Mouse (Mus musculus) forebrain, embryonic 15.5 days (tissue): Measurements from ENCODE around the gene Wdr19. TPM values are rescaled to one million over a fixed set of nuclear protein-coding genes. Genes with fewer than 3 reads are reported as not detected.
"Not testable (repeated sequence)": the region's sequence is repeated elsewhere in the genome, so short reads cannot be mapped to it uniquely, and the experiment has no call there.

Source experiments
- ATAC-seq: fragments of 200-750 bp; cut with Nextera tagmentation; replicated peaks from 2 replicates; pipeline ENCODE4 v1.8.0; 2017; ENCODE audit warnings: mild to moderate bottlenecking, moderate TSS enrichment, moderate library complexity
- H3K27ac ChIP-seq: fragments of 300-500 bp; sonication (generic); replicated peaks from 2 replicates; pipeline ENCODE4 v1.5.1; 2015; ENCODE audit warnings: mild to moderate bottlenecking, inconsistent platforms
- H3K27me3 ChIP-seq: fragments of 300-500 bp; sonication (generic); 2 replicates; pipeline ENCODE4 v1.6.1; 2015; ENCODE audit warnings: inconsistent platforms
- H3K36me3 ChIP-seq: fragments of 300-500 bp; sonication (generic); 2 replicates; pipeline ENCODE4 v1.6.1; 2015; ENCODE audit warnings: mild to moderate bottlenecking, inconsistent platforms
- H3K4me1 ChIP-seq: fragments of 300-500 bp; sonication (generic); 2 replicates; pipeline ENCODE4 v1.6.1; 2015; ENCODE audit warnings: inconsistent platforms
- H3K4me2 ChIP-seq: fragments of 300-500 bp; sonication (generic); replicated peaks from 2 replicates; pipeline ENCODE4 v1.6.1; 2015; ENCODE audit warnings: mild to moderate bottlenecking, inconsistent platforms
- H3K4me3 ChIP-seq: fragments of 300-500 bp; sonication (generic); 2 replicates; pipeline ENCODE4 v1.5.1; 2015; ENCODE audit warnings: mild to moderate bottlenecking, inconsistent platforms
- H3K9ac ChIP-seq: fragments of 300-500 bp; sonication (generic); replicated peaks from 2 replicates; pipeline ENCODE4 v1.6.1; 2015; ENCODE audit warnings: mild to moderate bottlenecking, inconsistent platforms
- H3K9me3 ChIP-seq: fragments of 300-500 bp; sonication (generic); 2 replicates; pipeline ENCODE4 v1.6.1; 2016; ENCODE audit warnings: inconsistent platforms
- WGBS: fragments of 180-500 bp; shearing (Covaris S2); methylation state at CpG from one replicate; pipeline ENCODE4 v1.1.7; 2015; ENCODE audit warnings: mixed read lengths; 5-methylcytosine and 5-hydroxymethylcytosine counted together
- polyA plus RNA-seq: library from polyadenylated mRNA; unstranded; fragments of >200 nt; fragmentation: Nextera tagmentation; extraction: Ambion mirVana; gene quantifications from 2 replicates; pipeline ENCODE4 v1.2.1, GENCODE M21; 2015

Wdr19 gene
- polyA plus RNA-seq, 1 experiment from 2014 or later: 10.4 TPM

DNA sequence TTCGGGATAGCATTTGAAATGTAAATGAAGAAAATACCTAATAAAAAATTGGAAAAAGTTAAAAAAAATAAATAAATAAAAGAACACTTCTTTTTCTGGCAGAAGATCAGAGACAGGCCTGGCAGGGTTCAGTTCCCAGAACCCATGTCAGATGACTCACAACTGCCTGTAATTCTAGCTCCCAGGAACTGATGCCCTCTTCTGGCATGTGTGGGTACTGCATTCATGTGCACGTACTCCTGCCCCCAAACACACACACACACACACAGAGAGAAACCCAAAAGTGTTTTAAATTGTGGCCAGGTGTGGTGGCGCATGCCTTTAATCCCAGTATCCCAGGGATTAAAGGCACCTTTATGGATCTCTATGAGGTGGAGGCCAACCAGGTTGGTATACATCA, 84.7 kb downstream of the Wdr19 start:
- 0 out of 2 replicates have a peak, but pooled peaks cover 2% of the 10 kb centered on the region for H3K4me1 ChIP-seq
- no peak overlapping the region for H3K4me3 ChIP-seq
- no peak overlapping the region for H3K4me2 ChIP-seq
- H3K36me3 ChIP-seq: peaks cover 9% of the 10 kb centered on the region
- H3K9me3 ChIP-seq: no peaks in the 10 kb centered on the region
- WGBS: 97% methylated on average over 3 of the region's 3 CpGs
- H3K9ac ChIP-seq: no peak overlapping the region
- no peak overlapping the region for H3K27ac ChIP-seq
- H3K27me3 ChIP-seq: no peaks in the 10 kb centered on the region
- ATAC-seq: no peak

DNA sequence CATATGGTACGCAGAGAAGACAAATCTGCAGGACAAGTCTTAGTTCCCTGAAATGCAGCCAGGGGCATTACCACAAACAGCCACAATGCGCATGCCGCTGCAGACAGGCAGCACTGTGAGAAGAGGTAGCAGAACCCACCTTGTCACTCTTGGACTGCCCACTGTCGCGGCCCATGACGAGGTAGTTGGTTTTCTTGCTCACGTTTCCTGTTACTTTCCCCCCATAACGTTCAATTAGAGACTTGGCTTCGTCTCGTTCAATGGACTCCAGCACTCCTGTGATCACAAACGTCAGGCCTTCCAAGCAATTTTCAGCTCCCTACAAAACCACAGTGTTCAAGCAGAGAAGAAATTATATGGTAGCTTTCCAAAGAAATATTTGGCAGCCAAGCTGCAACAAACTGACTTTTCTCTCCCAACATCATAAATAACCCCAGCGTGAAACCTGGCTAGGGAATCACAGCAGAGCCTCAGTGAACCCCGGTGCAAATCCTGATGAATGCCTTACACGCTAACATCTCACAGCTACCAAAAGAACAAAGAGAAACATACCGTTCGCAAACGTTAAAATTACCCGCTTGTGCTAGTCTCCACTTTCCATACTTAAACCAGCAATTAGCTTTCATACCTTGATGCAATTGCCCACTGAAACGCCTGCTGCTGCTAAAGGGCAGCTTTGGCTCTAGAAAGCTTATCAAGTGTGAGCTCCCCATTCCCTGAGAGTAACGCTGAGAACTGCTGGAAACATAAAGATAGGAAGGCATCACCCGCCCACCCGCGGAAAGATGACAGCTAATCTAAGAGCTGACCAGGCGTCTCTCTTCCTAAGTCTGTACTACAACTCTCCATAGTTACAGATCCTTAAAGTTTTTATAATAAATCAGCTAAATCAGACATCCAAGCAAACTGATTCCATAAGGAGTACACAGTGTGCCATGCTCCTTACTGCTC, 88.5 kb downstream of the Wdr19 start:
- H3K27me3 ChIP-seq: no peaks in the 10 kb centered on the region
- peak overlapping the region; percentile 20; the same call in 1 of the 2 replicates for H3K27ac ChIP-seq
- no peak for ATAC-seq
- H3K9me3 ChIP-seq: no peaks in the 10 kb centered on the region
- H3K36me3 ChIP-seq: peaks cover 25% of the 10 kb centered on the region
- 84% methylated on average over 24 of the region's 24 CpGs for WGBS
- H3K9ac ChIP-seq: no peak overlapping the region
- 0 out of 2 replicates have a peak, but pooled peaks cover 2% of the 10 kb centered on the region for H3K4me1 ChIP-seq
- no peak overlapping the region for H3K4me3 ChIP-seq
- H3K4me2 ChIP-seq: no peak overlapping the region

GRCm38 (mm10) chr5:65289009-65289408, 89.5 kb downstream of the Wdr19 start:
- H3K4me2 ChIP-seq, H3K9ac ChIP-seq, H3K9me3 ChIP-seq, ATAC-seq, H3K4me1 ChIP-seq, H3K27me3 ChIP-seq, H3K27ac ChIP-seq, H3K4me3 ChIP-seq: not testable (repeated sequence)
- WGBS: 90% methylated on average over 8 of the region's 8 CpGs
- H3K36me3 ChIP-seq: peaks cover 26% of the 10 kb centered on the region

- Histone ChIP-seq H3K4me2 (no peak overlapping the region), H3K4me3 (no peak overlapping the region), H3K27ac (no peak overlapping the region), H3K27me3 (no peaks in the 10 kb centered on the region), H3K36me3 (peaks cover 23% of the 10 kb centered on the region), H3K9me3 (no peaks in the 10 kb centered on the region), H3K9ac (no peak overlapping the region), H3K4me1 (no peaks in the 10 kb centered on the region)
- WGBS: 82% methylated on average over 6 of the region's 6 CpGs
- ATAC-seq: no peak
Observed at GRCm38 (mm10) chr5:65293627-65294026, 94.1 kb downstream of the Wdr19 start.

DNA sequence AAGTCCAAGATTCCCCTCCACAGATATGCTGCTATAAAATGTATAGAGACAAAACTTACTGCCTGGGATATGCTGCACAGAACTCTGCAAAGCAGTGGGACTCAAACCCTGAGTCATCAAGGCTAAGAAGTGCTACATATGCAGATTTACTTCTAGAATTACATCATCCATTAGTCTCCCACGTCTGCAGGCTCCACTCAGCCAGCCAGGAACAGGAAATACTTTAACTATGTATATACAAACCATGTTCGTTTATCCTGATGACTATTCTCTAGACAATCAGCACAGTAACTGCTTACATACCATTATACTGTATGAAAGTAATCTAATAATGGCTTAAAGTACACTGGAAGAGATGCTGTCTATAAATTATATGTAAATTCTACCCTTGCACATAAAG, 94.8 kb downstream of the Wdr19 start:
- ATAC-seq: no peak
- H3K4me1 ChIP-seq: no peaks in the 10 kb centered on the region
- H3K4me3 ChIP-seq: no peak overlapping the region
- H3K27ac ChIP-seq: no peak overlapping the region
- no peaks in the 10 kb centered on the region for H3K27me3 ChIP-seq
- peaks cover 23% of the 10 kb centered on the region for H3K36me3 ChIP-seq
- H3K9ac ChIP-seq: no peak overlapping the region
- H3K4me2 ChIP-seq: no peak overlapping the region
- H3K9me3 ChIP-seq: no peaks in the 10 kb centered on the region
- WGBS: 60% methylated on average over 2 of the region's 2 CpGs

- Histone ChIP-seq H3K4me3 (no peak overlapping the region), H3K27ac (no peak overlapping the region), H3K4me1 (no peaks in the 10 kb centered on the region), H3K36me3 (peaks cover 10% of the 10 kb centered on the region; the same call in 1 of the 2 replicates), H3K27me3 (no peaks in the 10 kb centered on the region), H3K9ac (no peak overlapping the region), H3K4me2 (no peak overlapping the region), H3K9me3 (no peaks in the 10 kb centered on the region)
- 89% methylated on average over 7 of the region's 7 CpGs for WGBS
- ATAC-seq: no peak
Observed at GRCm38 (mm10) chr5:65298167-65298950, 98.9 kb downstream of the Wdr19 start.

DNA sequence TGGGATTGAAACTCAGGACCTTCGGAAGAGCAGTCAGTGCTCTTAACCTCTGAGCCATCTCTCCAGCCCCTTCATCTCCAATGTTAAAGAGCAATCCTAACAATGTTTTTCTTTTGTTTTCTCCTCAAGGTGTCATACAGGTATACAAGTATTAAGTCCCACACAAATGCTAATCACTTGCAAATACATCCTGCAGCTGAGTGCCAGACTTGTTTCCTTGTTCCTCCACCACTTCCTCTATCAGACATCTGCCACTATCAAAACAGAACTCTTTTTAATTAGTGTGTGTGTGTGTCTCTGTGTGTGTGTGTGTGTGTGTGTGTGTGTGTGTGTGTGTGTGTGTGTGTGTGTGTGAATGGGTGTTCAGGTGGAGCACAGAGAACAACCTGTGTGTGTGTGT, 100.1 kb downstream of the Wdr19 start:
- WGBS: 84% methylated on average over 1 of the region's 1 CpGs
- H3K27ac ChIP-seq, H3K36me3 ChIP-seq, H3K27me3 ChIP-seq, H3K9ac ChIP-seq, ATAC-seq, H3K4me2 ChIP-seq, H3K4me1 ChIP-seq, H3K4me3 ChIP-seq, H3K9me3 ChIP-seq: not testable (repeated sequence)

- no peak overlapping the region for H3K4me3 ChIP-seq
- no peaks in the 10 kb centered on the region for H3K9me3 ChIP-seq
- H3K27ac ChIP-seq: no peak overlapping the region
- no peaks in the 10 kb centered on the region for H3K27me3 ChIP-seq
- no peaks in the 10 kb centered on the region for H3K4me1 ChIP-seq
- H3K4me2 ChIP-seq: no peak overlapping the region
- ATAC-seq: no peak
- H3K9ac ChIP-seq: no peak overlapping the region
- WGBS: 93% methylated on average over 9 of the region's 9 CpGs
- H3K36me3 ChIP-seq: peaks cover 8% of the 10 kb centered on the region; the same call in 1 of the 2 replicates
Observed at GRCm38 (mm10) chr5:65300121-65300520, 100.6 kb downstream of the Wdr19 start.

DNA sequence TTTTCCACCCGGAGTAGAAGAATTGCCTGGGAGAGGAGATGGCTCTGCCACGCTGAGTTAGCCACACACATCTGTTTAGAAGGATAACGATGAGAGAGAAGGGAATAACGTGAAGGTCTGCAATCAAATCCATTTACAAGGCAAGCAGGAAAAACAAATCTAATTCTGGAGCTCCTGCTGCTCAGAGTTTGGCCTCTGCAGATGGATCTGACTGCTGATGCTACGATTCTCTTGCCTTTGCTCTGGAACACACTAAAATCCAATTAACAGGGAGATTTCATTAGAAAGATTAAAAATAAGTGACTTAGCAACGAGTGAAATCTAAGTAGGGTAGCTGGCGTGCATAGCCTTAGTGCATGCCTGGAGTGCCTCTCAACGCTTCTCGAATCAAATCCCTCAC, 106.0 kb downstream of the Wdr19 start:
- H3K9me3 ChIP-seq: no peaks in the 10 kb centered on the region
- H3K27me3 ChIP-seq: no peaks in the 10 kb centered on the region
- no peak for ATAC-seq
- peaks cover 7% of the 10 kb centered on the region; the same call in 1 of the 2 replicates for H3K36me3 ChIP-seq
- H3K27ac ChIP-seq: no peak overlapping the region
- H3K4me3 ChIP-seq: no peak overlapping the region
- H3K4me1 ChIP-seq: no peaks in the 10 kb centered on the region
- H3K4me2 ChIP-seq: no peak overlapping the region
- 76% methylated on average over 9 of the region's 9 CpGs for WGBS
- no peak overlapping the region for H3K9ac ChIP-seq

DNA sequence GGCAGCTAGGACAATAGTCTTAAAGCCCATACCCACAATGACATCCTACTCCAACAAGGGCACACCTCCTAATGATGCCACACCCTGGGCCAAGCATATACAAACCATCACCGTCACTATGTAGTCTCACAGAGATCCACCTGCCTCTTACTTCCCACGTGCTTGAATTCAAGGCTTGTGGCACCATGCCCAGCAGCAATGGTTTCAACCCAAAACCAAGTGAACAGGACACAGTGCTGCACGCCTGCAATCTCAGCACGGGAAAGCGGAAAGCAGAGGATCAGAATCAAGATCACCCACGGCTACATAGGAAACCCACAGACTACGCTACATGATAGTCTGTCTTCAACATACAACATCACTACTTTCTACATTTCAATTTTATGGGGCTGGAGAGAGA, 108.7 kb downstream of the Wdr19 start:
- H3K27me3 ChIP-seq: no peaks in the 10 kb centered on the region
- no peak overlapping the region for H3K9ac ChIP-seq
- no peak overlapping the region for H3K27ac ChIP-seq
- H3K36me3 ChIP-seq: peaks cover 27% of the 10 kb centered on the region
- no peaks in the 10 kb centered on the region for H3K4me1 ChIP-seq
- 91% methylated on average over 7 of the region's 7 CpGs for WGBS
- H3K4me2 ChIP-seq: no peak overlapping the region
- no peaks in the 10 kb centered on the region for H3K9me3 ChIP-seq
- ATAC-seq: no peak
- no peak overlapping the region for H3K4me3 ChIP-seq

- Histone ChIP-seq H3K4me2 (no peak overlapping the region), H3K9me3 (no peaks in the 10 kb centered on the region), H3K4me3 (no peak overlapping the region), H3K27ac (no peak overlapping the region), H3K9ac (no peak overlapping the region), H3K4me1 (no peaks in the 10 kb centered on the region), H3K36me3 (peaks cover 27% of the 10 kb centered on the region), H3K27me3 (no peaks in the 10 kb centered on the region)
- ATAC-seq: no peak
- 97% methylated on average over 3 of the region's 3 CpGs for WGBS
Observed at GRCm38 (mm10) chr5:65308866-65309265, 109.4 kb downstream of the Wdr19 start.
